Mouse (Mus musculus): ENCODE results near the gene Cmss1. TPM values are rescaled to one million over a fixed set of nuclear protein-coding genes. Genes with fewer than 3 reads are reported as not detected.
"Not testable (repeated sequence)": the region's sequence is repeated elsewhere in the genome, so short reads cannot be mapped to it uniquely, and the experiment has no call there.

Gene Cmss1
- total RNA-seq, 1 experiment from 2014 or later, result 17.1 TPM

- DNase-seq, result no peak
Observed at GRCm38 (mm10) chr16:57426680-57427079, 180.0 kb downstream of the Cmss1 start.

- peak; percentile 44 for DNase-seq
Observed at GRCm38 (mm10) chr16:57423001-57423800, 183.5 kb downstream of the Cmss1 start.

GRCm38 (mm10) chr16:57421680-57422417 is 184.8 kb downstream of the Cmss1 start:
- DNase-seq, result no peak

- peak; percentile 32 for DNase-seq
Observed at GRCm38 (mm10) chr16:57420773-57421556, 185.7 kb downstream of the Cmss1 start.

DNA sequence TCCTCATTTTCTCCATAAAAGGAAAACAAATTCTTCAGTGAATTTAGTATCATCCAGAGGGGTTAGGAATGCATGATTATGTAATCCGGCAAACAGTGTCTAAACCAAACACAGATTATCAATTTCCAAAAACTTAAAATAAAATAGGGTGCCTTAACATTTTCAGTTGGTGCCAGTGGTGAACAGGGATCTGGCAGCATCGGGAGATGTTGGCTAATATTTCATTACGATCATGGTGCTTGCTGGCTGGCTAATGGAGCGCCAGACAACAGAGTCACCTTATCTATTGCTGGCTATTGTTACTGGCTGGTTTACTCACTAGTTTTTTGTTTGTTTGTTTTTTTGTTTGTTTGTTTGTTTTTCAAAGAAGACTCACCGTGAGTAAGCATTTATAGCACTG is 186.8 kb downstream of the Cmss1 start:
- no peak for DNase-seq

- DNase-seq, result peak; percentile 26
Observed at GRCm38 (mm10) chr16:57419332-57419731, 187.3 kb downstream of the Cmss1 start.

GRCm38 (mm10) chr16:57417955-57418354 is 188.7 kb downstream of the Cmss1 start:
- DNase-seq, result no peak

DNA sequence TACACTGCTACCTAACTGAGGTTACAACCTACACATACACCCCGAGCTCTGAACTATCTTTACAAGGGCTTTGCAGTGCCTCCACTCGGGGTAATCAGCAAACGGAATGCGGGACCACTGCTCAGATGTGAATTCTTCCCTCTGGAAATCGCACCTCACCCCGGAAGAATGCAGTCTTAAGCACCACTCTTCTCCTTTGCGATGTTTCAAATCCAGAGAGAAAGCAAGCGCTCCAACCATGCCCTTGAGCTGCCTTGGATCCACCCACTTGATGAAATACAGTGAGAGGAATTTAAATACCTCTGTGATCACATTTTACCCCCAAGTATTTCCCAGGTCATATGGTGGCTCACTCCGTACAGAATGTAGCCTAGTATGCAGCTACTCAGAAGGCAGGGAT is 189.6 kb downstream of the Cmss1 start:
- DNase-seq, result no peak

- no peak for DNase-seq
Observed at GRCm38 (mm10) chr16:57416049-57416448, 190.6 kb downstream of the Cmss1 start.

DNA sequence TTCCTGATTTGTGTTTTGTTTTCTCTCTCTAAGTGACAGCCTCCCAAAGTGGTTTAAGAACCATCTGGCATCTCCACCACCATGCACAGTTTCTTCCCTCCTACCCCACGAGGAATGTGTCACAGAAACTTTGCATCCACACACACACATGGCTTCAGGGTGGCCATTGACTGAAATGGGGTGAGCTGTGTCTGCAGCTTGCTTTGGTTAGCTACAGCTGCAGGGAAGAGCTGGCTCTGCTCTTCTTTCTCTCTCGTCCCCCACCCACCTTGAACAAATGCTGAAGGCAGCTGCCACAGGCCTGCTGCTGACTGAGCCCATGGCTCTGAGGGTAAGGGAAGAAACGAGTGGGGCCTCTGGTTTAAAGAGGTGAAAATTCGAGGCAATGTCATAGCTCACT is 193.9 kb downstream of the Cmss1 start:
- no peak for DNase-seq

GRCm38 (mm10) chr16:57403825-57404224 is 202.8 kb downstream of the Cmss1 start:
- DNase-seq, result no peak

GRCm38 (mm10) chr16:57402910-57403309 is 203.8 kb downstream of the Cmss1 start:
- no peak for DNase-seq

GRCm38 (mm10) chr16:57401702-57402101 is 205.0 kb downstream of the Cmss1 start:
- no peak for DNase-seq

- no peak for DNase-seq
Observed at GRCm38 (mm10) chr16:57399566-57399965, 207.1 kb downstream of the Cmss1 start.

DNA sequence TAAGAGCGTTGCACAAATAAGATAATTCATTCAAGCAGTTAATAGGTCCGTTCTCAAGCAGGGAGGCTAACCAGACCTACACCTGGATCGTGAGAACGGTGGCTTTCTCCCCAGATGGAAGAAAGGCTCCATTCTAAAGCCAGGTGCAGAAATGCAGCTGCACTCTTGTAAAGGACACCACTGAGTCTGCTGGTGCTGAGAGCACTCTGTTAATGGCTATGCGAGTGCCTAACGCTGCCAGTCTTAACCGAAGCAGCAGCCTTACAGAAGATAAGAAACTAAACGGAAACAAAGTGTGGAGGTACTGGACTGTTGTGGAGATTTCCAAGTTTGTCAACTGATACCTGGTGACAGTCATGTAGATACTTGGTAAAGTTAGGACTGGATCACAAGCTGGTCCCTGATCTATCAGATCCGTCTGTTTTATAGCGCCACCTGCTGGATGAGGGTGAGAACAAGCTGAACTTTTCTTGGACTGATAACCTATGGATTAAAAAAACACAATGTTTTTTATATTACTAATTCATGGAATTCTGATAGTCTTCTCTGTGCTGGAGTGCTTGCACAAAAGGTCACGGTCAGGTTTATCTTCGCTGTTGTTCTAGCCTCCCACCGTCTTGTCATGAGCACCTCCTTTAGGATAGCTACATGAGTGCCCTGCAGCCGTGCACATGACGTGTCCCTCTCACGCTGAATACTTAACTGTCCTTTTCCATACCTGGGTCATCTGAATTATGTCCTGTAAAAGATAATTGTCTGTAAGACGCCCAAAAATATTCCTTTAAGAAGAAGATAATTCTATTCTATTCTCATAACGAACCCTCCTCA is 208.1 kb downstream of the Cmss1 start:
- DNase-seq, result peak; percentile 85

GRCm38 (mm10) chr16:57397845-57398244 is 208.8 kb downstream of the Cmss1 start:
- DNase-seq, result no peak

- peak; percentile 27 for DNase-seq
Observed at GRCm38 (mm10) chr16:57396249-57396648, 210.4 kb downstream of the Cmss1 start.

GRCm38 (mm10) chr16:57393161-57393560 is 213.5 kb downstream of the Cmss1 start:
- DNase-seq, result peak; percentile 19

DNA sequence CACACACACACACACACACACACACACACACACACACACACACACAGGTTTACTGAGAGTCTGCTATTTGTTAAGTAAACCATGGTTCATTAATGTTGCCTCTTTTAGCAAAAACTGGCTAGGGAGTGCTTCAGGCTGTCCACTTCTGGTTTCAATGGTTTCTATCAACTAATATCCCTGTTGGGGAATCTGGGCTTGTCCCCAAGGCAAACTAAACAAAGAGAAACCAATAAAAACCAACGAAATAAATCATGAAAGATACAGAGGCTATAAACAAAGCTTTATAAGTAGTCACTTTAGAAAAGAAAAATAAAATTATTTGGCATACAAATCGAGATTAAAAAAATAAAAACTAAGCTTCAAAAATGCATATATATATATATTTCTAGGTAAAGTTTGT is 214.2 kb downstream of the Cmss1 start:
- DNase-seq, result no peak

DNA sequence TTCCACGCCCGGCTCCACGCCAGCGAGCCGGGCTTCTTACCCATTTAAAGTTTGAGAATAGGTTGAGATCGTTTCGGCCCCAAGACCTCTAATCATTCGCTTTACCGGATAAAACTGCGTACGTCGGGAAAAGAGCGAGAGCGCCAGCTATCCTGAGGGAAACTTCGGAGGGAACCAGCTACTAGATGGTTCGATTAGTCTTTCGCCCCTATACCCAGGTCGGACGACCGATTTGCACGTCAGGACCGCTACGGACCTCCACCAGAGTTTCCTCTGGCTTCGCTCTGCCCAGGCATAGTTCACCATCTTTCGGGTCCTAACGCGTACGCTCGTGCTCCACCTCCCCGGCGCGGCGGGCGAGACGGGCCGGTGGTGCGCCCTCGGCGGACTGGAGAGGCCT is 215.5 kb downstream of the Cmss1 start:
- not testable (repeated sequence) for DNase-seq

DNA sequence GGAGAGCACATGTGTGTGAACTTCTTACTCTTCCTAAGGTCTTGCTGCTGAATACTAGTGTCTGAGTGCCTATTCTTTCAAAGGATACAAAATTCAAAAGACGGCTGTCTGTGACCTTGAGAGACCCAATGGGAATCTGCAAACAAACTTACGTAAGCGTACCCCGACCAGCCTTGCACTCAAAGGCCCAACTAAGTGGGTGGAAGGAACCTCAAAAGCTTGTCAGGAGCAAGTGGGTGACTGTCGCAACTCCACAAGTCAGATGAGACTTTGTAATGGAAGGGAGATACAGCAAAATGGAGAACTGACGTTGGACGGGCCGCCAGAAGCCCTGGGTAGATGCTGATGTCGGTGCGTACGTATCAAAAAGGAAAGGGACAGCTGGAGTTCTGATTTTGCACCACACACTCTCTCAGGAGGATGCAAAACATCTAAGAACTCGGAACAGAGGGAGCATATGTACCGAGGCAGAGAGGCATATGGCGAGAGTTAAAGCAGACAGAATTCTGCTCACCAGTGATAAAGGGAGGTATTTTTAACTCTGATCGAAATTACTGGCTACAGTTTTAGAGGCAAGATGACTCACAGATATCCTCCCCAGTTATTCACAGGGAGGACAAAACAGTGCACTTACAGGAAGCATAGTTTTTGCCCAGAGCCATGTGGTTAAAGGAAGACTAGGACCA is 217.0 kb downstream of the Cmss1 start:
- DNase-seq, result no peak
